Comparison of ENCODE assay signal across 8 mouse cellular contexts in the genomic region with DNA sequence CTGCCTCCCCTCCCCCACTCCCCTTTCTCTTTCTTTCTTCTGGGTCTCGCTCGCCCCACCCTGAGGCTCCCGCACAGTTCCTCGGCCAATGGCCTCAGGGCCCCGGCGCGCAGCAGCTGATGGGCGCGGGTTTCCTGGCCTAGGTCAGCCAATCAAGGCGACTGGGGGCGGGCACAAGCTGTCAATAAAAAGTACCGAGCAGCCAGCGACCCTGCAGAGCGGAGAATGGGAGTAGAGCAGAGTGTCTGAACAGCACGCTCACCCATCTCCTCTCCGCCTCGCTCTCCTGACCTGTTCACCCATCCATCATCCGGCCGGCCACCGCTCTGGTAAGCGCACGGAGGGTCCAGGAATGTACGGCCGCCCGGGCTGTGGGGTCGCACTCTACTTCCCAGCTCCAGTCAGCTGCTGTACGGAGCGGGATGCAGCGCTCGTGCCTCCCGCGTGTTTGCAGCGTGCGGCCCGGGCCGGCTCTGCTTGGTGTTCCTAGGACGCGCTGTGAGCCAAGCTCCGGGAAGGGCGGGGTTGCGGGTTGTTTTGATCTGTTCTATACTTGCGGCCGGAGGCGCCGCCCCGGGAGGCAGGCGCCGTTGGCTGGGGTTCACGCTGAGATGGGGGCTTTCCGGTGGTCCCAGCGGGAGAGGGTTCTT. TPM values are rescaled to one million over a fixed set of nuclear protein-coding genes. Genes with fewer than 3 reads are reported as not detected.
A peak's percentile ranks its signal among the peaks of the same experiment; 100 is the strongest.
DNase-seq lines count a peak whose midpoint lies in the region; ATAC-seq and TF ChIP-seq lines count a peak whose summit lies in the region.

A gene (plus strand): TSS at position 214 of the 650 bp plus-strand sequence.
A gene (minus strand): TSS at position 498 of the 650 bp plus-strand sequence.

- H3K36me3 ChIP-seq in embryonic facial prominence, embryonic 13.5 days: peaks cover 23% of the 10 kb centered on the region
- H3K36me3 ChIP-seq in heart, adult 2 months (ENCODE audit: control insufficient read depth, insufficient read depth, low read length): peaks cover 27% of the 10 kb centered on the region
- peaks cover 22% of the 10 kb centered on the region for H3K36me3 ChIP-seq in limb, embryonic 13.5 days
- peaks cover 12% of the 10 kb centered on the region for H3K36me3 ChIP-seq in midbrain, embryonic 16.5 days (ENCODE audit: control insufficient read depth, insufficient read depth, low read length)

- peaks cover 27% of the 10 kb centered on the region for H3K4me1 ChIP-seq in embryonic facial prominence, embryonic 13.5 days
- H3K4me1 ChIP-seq in heart, adult 2 months (ENCODE audit: control insufficient read depth, insufficient read depth, low read length): peaks cover 6% of the 10 kb centered on the region
- peaks cover 28% of the 10 kb centered on the region for H3K4me1 ChIP-seq in limb, embryonic 13.5 days
- peaks cover 25% of the 10 kb centered on the region for H3K4me1 ChIP-seq in midbrain, embryonic 16.5 days (ENCODE audit: control insufficient read depth, insufficient read depth, low read length)

- TF ChIP-seq EP300 in heart, adult 2 months (IDR thresholded peaks at IDR 0.05; ENCODE audit: insufficient read depth, low read depth, low read length): peak; percentile 78; the same call in 1 of the 2 replicates

- H3K4me3 ChIP-seq in embryonic facial prominence, embryonic 13.5 days: peak within 1 kb of the TSS; percentile 77
- peak within 1 kb of the TSS; percentile 81 for H3K4me3 ChIP-seq in heart, adult 2 months
- peak within 1 kb of the TSS; percentile 84 for H3K4me3 ChIP-seq in limb, embryonic 13.5 days
- peak within 1 kb of the TSS; percentile 77 for H3K4me3 ChIP-seq in midbrain, embryonic 16.5 days (ENCODE audit: low read depth, low read length)

- H3K27me3 ChIP-seq in embryonic facial prominence, embryonic 13.5 days: no peaks in the 10 kb centered on the region
- no peaks in the 10 kb centered on the region for H3K27me3 ChIP-seq in heart, adult 2 months (ENCODE audit: control insufficient read depth, insufficient read depth, low read length)
- H3K27me3 ChIP-seq in limb, embryonic 13.5 days: no peaks in the 10 kb centered on the region
- H3K27me3 ChIP-seq in midbrain, embryonic 16.5 days (ENCODE audit: control insufficient read depth, insufficient read depth, low read depth, low read length): no peaks in the 10 kb centered on the region

- TF ChIP-seq CTCF in heart, adult 2 months (IDR thresholded peaks at IDR 0.05): no peak

- no peaks in the 10 kb centered on the region for H3K79me2 ChIP-seq in heart, adult 2 months (replicated peaks; ENCODE audit: control insufficient read depth, insufficient read depth, low read length)

- peak within 1 kb of the TSS; percentile 98 for H3K27ac ChIP-seq in embryonic facial prominence, embryonic 13.5 days
- H3K27ac ChIP-seq in heart, adult 2 months: peak within 1 kb of the TSS; percentile 98
- peak within 1 kb of the TSS; percentile 95 for H3K27ac ChIP-seq in limb, embryonic 13.5 days
- H3K27ac ChIP-seq in midbrain, embryonic 16.5 days (ENCODE audit: low read length): peak within 1 kb of the TSS; percentile 99

- H3K9me3 ChIP-seq in embryonic facial prominence, embryonic 13.5 days: no peaks in the 10 kb centered on the region
- H3K9me3 ChIP-seq in limb, embryonic 13.5 days: no peaks in the 10 kb centered on the region
- no peaks in the 10 kb centered on the region for H3K9me3 ChIP-seq in midbrain, embryonic 16.5 days (replicated peaks; ENCODE audit: control insufficient read depth, low read length, poor library complexity, severe bottlenecking)

- TF ChIP-seq POLR2A in heart, adult 2 months (IDR thresholded peaks at IDR 0.05; ENCODE audit: insufficient read depth, low read depth, low read length): peak; percentile 100

- ATAC-seq in embryonic facial prominence, embryonic 13.5 days (ENCODE audit: insufficient number of reproducible peaks, insufficient read depth, low FRiP score, low TSS enrichment, low read depth): peak; percentile 93
- peak; percentile 97 for ATAC-seq in limb, embryonic 13.5 days (ENCODE audit: low FRiP score, low read depth)
- ATAC-seq in midbrain, embryonic 16.5 days: peak; percentile 96

- DNase-seq in 3134 (ENCODE audit: extremely low read depth, insufficient read length, low spot score): peak; percentile 97
- DNase-seq in adrenal gland, postnatal 36 days: peak; percentile 98
- DNase-seq in heart, adult 2 months: peak; percentile 96 to 98
- peak; percentile 98 for DNase-seq in kidney, adult 8-10 months
- peak; percentile 92 to 95 for DNase-seq in spleen, postnatal 10 days (ENCODE audit: low spot score in 2 of 2)

- peak within 1 kb of the TSS; percentile 92 for H3K9ac ChIP-seq in embryonic facial prominence, embryonic 13.5 days
- H3K9ac ChIP-seq in heart, adult 2 months (ENCODE audit: low read depth, low read length): peak within 1 kb of the TSS; percentile 89
- H3K9ac ChIP-seq in limb, embryonic 13.5 days: peak within 1 kb of the TSS; percentile 90
- peak within 1 kb of the TSS; percentile 95 for H3K9ac ChIP-seq in midbrain, embryonic 16.5 days (ENCODE audit: low read depth, low read length)

- under 1% methylated on average over 51 of the region's 51 CpGs for WGBS in embryonic facial prominence, embryonic 13.5 days
- under 1% methylated on average over 51 of the region's 51 CpGs for WGBS in heart, adult 2 months
- WGBS in limb, embryonic 13.5 days: under 1% methylated on average over 51 of the region's 51 CpGs
- under 1% methylated on average over 51 of the region's 51 CpGs for WGBS in midbrain, embryonic 16.5 days

- intact Hi-C loops in heart, adult 2 months (cut with DNase I): loop anchor here (5.0 kb wide), 1 partner anchor 202 kb away; no protein-coding TSS in a partner anchor

- H3K4me2 ChIP-seq in embryonic facial prominence, embryonic 13.5 days: peak within 1 kb of the TSS; percentile 78
- H3K4me2 ChIP-seq in limb, embryonic 13.5 days (replicated peaks): peak within 1 kb of the TSS; percentile 70
- peak within 1 kb of the TSS; percentile 91 for H3K4me2 ChIP-seq in midbrain, embryonic 16.5 days (ENCODE audit: low read length)

RNA-seq across cellular contexts. Expression of the first gene that starts in this region (rescaled TPM):
- total RNA-seq in adrenal gland, postnatal 36 days (2021): 1,000 to 10,000 TPM; 1,103 to 1,248 TPM
- polyA plus RNA-seq in embryonic facial prominence, embryonic 13.5 days (2015; fragmentation: Nextera tagmentation; extraction: Ambion mirVana): 103 and 114 TPM in 2 replicates
- 100 to 1,000 TPM; 406 to 679 TPM for total RNA-seq in heart, adult 2 months (2021)
- 344 and 559 TPM in 2 replicates for polyA plus RNA-seq in heart, adult 2 months (2012; rRNA removed)
- polyA plus RNA-seq in limb, embryonic 13.5 days (2015; fragmentation: Nextera tagmentation; extraction: Ambion mirVana): 106 and 107 TPM in 2 replicates
- 145 and 159 TPM in 2 replicates for polyA plus RNA-seq in midbrain, embryonic 16.5 days (2015; fragmentation: Nextera tagmentation; extraction: Ambion mirVana)

RNA-seq across cellular contexts. Expression of the second gene that starts in this region (rescaled TPM):
- under 1 TPM; 0.30 to 0.36 TPM for total RNA-seq in adrenal gland, postnatal 36 days (2021)
- polyA plus RNA-seq in embryonic facial prominence, embryonic 13.5 days (2015; fragmentation: Nextera tagmentation; extraction: Ambion mirVana): 1.2 and 1.3 TPM in 2 replicates
- under 1 TPM; 0.91 TPM for total RNA-seq in heart, adult 2 months (2021)
- 0.49 and 1.00 TPM in 2 replicates for polyA plus RNA-seq in heart, adult 2 months (2012; rRNA removed)
- polyA plus RNA-seq in limb, embryonic 13.5 days (2015; fragmentation: Nextera tagmentation; extraction: Ambion mirVana): 0.46 and 0.55 TPM in 2 replicates
- 0.96 and 1.3 TPM in 2 replicates for polyA plus RNA-seq in midbrain, embryonic 16.5 days (2015; fragmentation: Nextera tagmentation; extraction: Ambion mirVana)

Comparison
In these comparisons a context has a peak if more than half of its experiments do, and no peak if none do; other contexts are left out.
1. Peak in every context shown above with its lines: DNase-seq, ATAC-seq, H3K4me3 ChIP-seq and H3K27ac ChIP-seq.